Mouse (Mus musculus): ENCODE measurements around the gene Tert.

GRCm38 (mm10) chr13:73679311-73679710, 52.6 kb downstream of the Tert start:
- TF ChIP-seq POLR2A (IDR thresholded peaks at IDR 0.05; ENCODE audit: borderline replicate concordance, insufficient read depth, low read length) (no peak), CTCF (IDR thresholded peaks at IDR 0.05; ENCODE audit: borderline replicate concordance, insufficient read depth, low read depth, low read length) (no peak)
